In genomic region chr8:71628396-71629095, GRCm38 (mm10) we compare ENCODE assay signal across 8 mouse cellular contexts. TPM values are rescaled to one million over a fixed set of nuclear protein-coding genes. Genes with fewer than 3 reads are reported as not detected.
DNase-seq lines count a peak whose midpoint lies in the region; ATAC-seq lines count a peak whose summit lies in the region.

No protein-coding gene starts in this region.

- peaks cover 9% of the 10 kb centered on the region for H3K36me3 ChIP-seq in neural tube, embryonic 11.5 days (ENCODE audit: control insufficient read depth, insufficient read depth, low read length)
- peaks cover 28% of the 10 kb centered on the region for H3K36me3 ChIP-seq in forebrain, embryonic 12.5 days (replicated peaks)
- peaks cover 27% of the 10 kb centered on the region for H3K36me3 ChIP-seq in liver, embryonic 12.5 days
- peaks cover 12% of the 10 kb centered on the region for H3K36me3 ChIP-seq in stomach, embryonic 14.5 days (ENCODE audit: control insufficient read depth, insufficient read depth, low read length)

- ATAC-seq in neural tube, embryonic 11.5 days (ENCODE audit: insufficient read depth, low FRiP score, low TSS enrichment), result no peak
- no peak for ATAC-seq in forebrain, embryonic 12.5 days (ENCODE audit: low FRiP score)
- no peak for ATAC-seq in liver, embryonic 12.5 days
- ATAC-seq in stomach, embryonic 14.5 days (ENCODE audit: insufficient number of reproducible peaks, insufficient read depth, low FRiP score, low read depth), result no peak
- ATAC-seq in frontal cortex, adult (ENCODE audit: low TSS enrichment), result no peak

- peaks cover 7% of the 10 kb centered on the region for H3K9me3 ChIP-seq in neural tube, embryonic 11.5 days (ENCODE audit: control insufficient read depth, low read length)
- H3K9me3 ChIP-seq in forebrain, embryonic 12.5 days, result peaks cover 10% of the 10 kb centered on the region
- H3K9me3 ChIP-seq in liver, embryonic 12.5 days (replicated peaks), result no peaks in the 10 kb centered on the region
- H3K9me3 ChIP-seq in stomach, embryonic 14.5 days (ENCODE audit: control insufficient read depth, low read depth, low read length), result peaks cover 8% of the 10 kb centered on the region; the same call in 1 of the 2 replicates

- H3K27me3 ChIP-seq in neural tube, embryonic 11.5 days (ENCODE audit: control insufficient read depth, insufficient read depth, low read length), result peaks cover 14% of the 10 kb centered on the region
- H3K27me3 ChIP-seq in forebrain, embryonic 12.5 days, result peaks cover 44% of the 10 kb centered on the region
- peaks cover 43% of the 10 kb centered on the region for H3K27me3 ChIP-seq in liver, embryonic 12.5 days (replicated peaks)
- H3K27me3 ChIP-seq in stomach, embryonic 14.5 days (ENCODE audit: control insufficient read depth, insufficient read depth, low read length), result no peaks in the 10 kb centered on the region

- WGBS in neural tube, embryonic 11.5 days, result 8% methylated on average over 16 of the region's 16 CpGs
- 8% methylated on average over 16 of the region's 16 CpGs for WGBS in forebrain, embryonic 12.5 days
- 6% methylated on average over 16 of the region's 16 CpGs for WGBS in liver, embryonic 12.5 days (ENCODE audit: insufficient replicate concordance)
- WGBS in stomach, embryonic 14.5 days, result 7% methylated on average over 16 of the region's 16 CpGs

- peak overlapping the region; percentile 85 for H3K4me2 ChIP-seq in neural tube, embryonic 11.5 days (ENCODE audit: low read depth)
- H3K4me2 ChIP-seq in forebrain, embryonic 12.5 days, result peak overlapping the region; percentile 93
- H3K4me2 ChIP-seq in liver, embryonic 12.5 days, result peak overlapping the region; percentile 94
- peak overlapping the region; percentile 98 for H3K4me2 ChIP-seq in stomach, embryonic 14.5 days (replicated peaks; ENCODE audit: low read depth, low read length)

- peaks cover 9% of the 10 kb centered on the region for H3K4me1 ChIP-seq in neural tube, embryonic 11.5 days (ENCODE audit: control insufficient read depth, insufficient read depth, low read length)
- peaks cover 15% of the 10 kb centered on the region for H3K4me1 ChIP-seq in forebrain, embryonic 12.5 days
- H3K4me1 ChIP-seq in liver, embryonic 12.5 days, result peaks cover 40% of the 10 kb centered on the region
- peaks cover 12% of the 10 kb centered on the region; the same call in 1 of the 2 replicates for H3K4me1 ChIP-seq in stomach, embryonic 14.5 days (ENCODE audit: control insufficient read depth, insufficient read depth, low read length)

- H3K4me3 ChIP-seq in neural tube, embryonic 11.5 days (ENCODE audit: low read depth, low read length), result peak overlapping the region; percentile 43
- peak overlapping the region; percentile 43 for H3K4me3 ChIP-seq in forebrain, embryonic 12.5 days (replicated peaks)
- H3K4me3 ChIP-seq in liver, embryonic 12.5 days, result peak overlapping the region; percentile 62
- H3K4me3 ChIP-seq in stomach, embryonic 14.5 days (ENCODE audit: low read depth, low read length), result peak overlapping the region; percentile 49

- H3K27ac ChIP-seq in neural tube, embryonic 11.5 days (ENCODE audit: low read depth, low read length), result no peak overlapping the region
- H3K27ac ChIP-seq in forebrain, embryonic 12.5 days, result peak overlapping the region; percentile 68; the same call in 1 of the 2 replicates
- peak overlapping the region; percentile 39; the same call in 1 of the 2 replicates for H3K27ac ChIP-seq in liver, embryonic 12.5 days
- peak overlapping the region; percentile 61 for H3K27ac ChIP-seq in stomach, embryonic 14.5 days (ENCODE audit: low read length)

- no peak for DNase-seq in neural tube, embryonic 11.5 days (ENCODE audit: low spot score)
- DNase-seq in neural tube, embryonic 10.5 days (ENCODE audit: extremely low spot score, low spot score), result no peak
- no peak for DNase-seq in left cerebral cortex, postnatal 14 days (ENCODE audit: low spot score in 2 of 2)
- DNase-seq in left cerebral cortex, adult 9 months (ENCODE audit: low spot score in 2 of 2), result no peak

- peak overlapping the region; percentile 62 for H3K9ac ChIP-seq in neural tube, embryonic 11.5 days (ENCODE audit: low read length)
- peak overlapping the region; percentile 52 for H3K9ac ChIP-seq in forebrain, embryonic 12.5 days
- peak overlapping the region; percentile 72 for H3K9ac ChIP-seq in liver, embryonic 12.5 days
- peak overlapping the region; percentile 51 for H3K9ac ChIP-seq in stomach, embryonic 14.5 days (replicated peaks; ENCODE audit: low read depth, low read length)

- intact Hi-C loops in left cerebral cortex, postnatal 14 days (cut with DNase I), result loop anchor here (1.0 kb wide), 1 partner anchor 17 kb away; no protein-coding TSS in a partner anchor

RNA-seq across cellular contexts. Expression of gene Colgalt1, which starts 17.7 kb away (rescaled TPM):
- polyA plus RNA-seq in neural tube, embryonic 11.5 days (2014; fragmentation: Nextera tagmentation; extraction: Ambion mirVana), result 54.5 and 57.4 TPM in 2 replicates
- 42.7 TPM in 2 replicates for polyA plus RNA-seq in forebrain, embryonic 12.5 days (2016; fragmentation: Nextera tagmentation; extraction: Ambion mirVana)
- polyA plus RNA-seq in liver, embryonic 12.5 days (2016; fragmentation: Nextera tagmentation; extraction: Ambion mirVana), result 29.0 and 30.1 TPM in 2 replicates
- polyA plus RNA-seq in stomach, embryonic 14.5 days (2014; fragmentation: Nextera tagmentation; extraction: Ambion mirVana), result 87.6 and 89.1 TPM in 2 replicates
- 10 to 100 TPM; 59.4 to 64.7 TPM for total RNA-seq in left cerebral cortex, postnatal 14 days (2021)

RNA-seq across cellular contexts. Expression of gene Fam129c, which starts 31.1 kb away (rescaled TPM):
- polyA plus RNA-seq in neural tube, embryonic 11.5 days (2014; fragmentation: Nextera tagmentation; extraction: Ambion mirVana), result 3.6 and 4.2 TPM in 2 replicates
- 4.3 and 5.6 TPM in 2 replicates for polyA plus RNA-seq in forebrain, embryonic 12.5 days (2016; fragmentation: Nextera tagmentation; extraction: Ambion mirVana)
- polyA plus RNA-seq in liver, embryonic 12.5 days (2016; fragmentation: Nextera tagmentation; extraction: Ambion mirVana), result 1.3 and 2.3 TPM in 2 replicates
- 3.4 and 4.5 TPM in 2 replicates for polyA plus RNA-seq in stomach, embryonic 14.5 days (2014; fragmentation: Nextera tagmentation; extraction: Ambion mirVana)
- total RNA-seq in left cerebral cortex, postnatal 14 days (2021), result 1 to 10 TPM; 3.3 TPM

RNA-seq across cellular contexts. Expression of gene Pgls, which starts 36.6 kb away (rescaled TPM):
- 212 and 216 TPM in 2 replicates for polyA plus RNA-seq in neural tube, embryonic 11.5 days (2014; fragmentation: Nextera tagmentation; extraction: Ambion mirVana)
- 199 and 208 TPM in 2 replicates for polyA plus RNA-seq in forebrain, embryonic 12.5 days (2016; fragmentation: Nextera tagmentation; extraction: Ambion mirVana)
- polyA plus RNA-seq in liver, embryonic 12.5 days (2016; fragmentation: Nextera tagmentation; extraction: Ambion mirVana), result 138 and 144 TPM in 2 replicates
- 258 and 266 TPM in 2 replicates for polyA plus RNA-seq in stomach, embryonic 14.5 days (2014; fragmentation: Nextera tagmentation; extraction: Ambion mirVana)
- total RNA-seq in left cerebral cortex, postnatal 14 days (2021), result 10 to 100 TPM; 54.4 to 55.4 TPM

RNA-seq across cellular contexts. Expression of gene Unc13a, which starts 43.0 kb away (rescaled TPM):
- polyA plus RNA-seq in neural tube, embryonic 11.5 days (2014; fragmentation: Nextera tagmentation; extraction: Ambion mirVana), result 6.5 and 7.7 TPM in 2 replicates
- polyA plus RNA-seq in forebrain, embryonic 12.5 days (2016; fragmentation: Nextera tagmentation; extraction: Ambion mirVana), result 13.7 and 16.0 TPM in 2 replicates
- 0.22 and 0.31 TPM in 2 replicates for polyA plus RNA-seq in liver, embryonic 12.5 days (2016; fragmentation: Nextera tagmentation; extraction: Ambion mirVana)
- polyA plus RNA-seq in stomach, embryonic 14.5 days (2014; fragmentation: Nextera tagmentation; extraction: Ambion mirVana), result 1.4 and 1.7 TPM in 2 replicates
- total RNA-seq in left cerebral cortex, postnatal 14 days (2021), result 100 to 1,000 TPM; 299 to 337 TPM

RNA-seq across cellular contexts. Expression of gene Jak3, which starts 47.5 kb away (rescaled TPM):
- polyA plus RNA-seq in neural tube, embryonic 11.5 days (2014; fragmentation: Nextera tagmentation; extraction: Ambion mirVana), result 1.6 and 2.0 TPM in 2 replicates
- 2.5 and 2.9 TPM in 2 replicates for polyA plus RNA-seq in forebrain, embryonic 12.5 days (2016; fragmentation: Nextera tagmentation; extraction: Ambion mirVana)
- polyA plus RNA-seq in liver, embryonic 12.5 days (2016; fragmentation: Nextera tagmentation; extraction: Ambion mirVana), result 9.2 and 10.4 TPM in 2 replicates
- polyA plus RNA-seq in stomach, embryonic 14.5 days (2014; fragmentation: Nextera tagmentation; extraction: Ambion mirVana), result 5.4 and 6.0 TPM in 2 replicates
- 1 to 10 TPM; 5.6 to 6.4 TPM for total RNA-seq in left cerebral cortex, postnatal 14 days (2021)
